Mouse (Mus musculus) embryonic facial prominence, embryonic 10.5 days (tissue): ENCODE data around the gene Myo6. TPM values are rescaled to one million over a fixed set of nuclear protein-coding genes. Genes with fewer than 3 reads are reported as not detected.

ENCODE experiments used
- polyA plus RNA-seq: library from polyadenylated mRNA; unstranded; fragments of >200 nt; fragmentation: Nextera tagmentation; extraction: Ambion mirVana; gene quantifications from 2 replicates; pipeline ENCODE4 v1.2.1, GENCODE M21; 2016

Gene Myo6
- polyA plus RNA-seq, 1 experiment from 2014 or later: 10.7 TPM

Other genes starting within 250 kb of the Myo6 start
- 2.9 and 3.3 TPM in 2 replicates for gene Filip1, start 152.2 kb upstream of the Myo6 start, polyA plus RNA-seq
- gene Senp6, start 98.1 kb upstream of the Myo6 start, polyA plus RNA-seq: 50.9 and 55.3 TPM in 2 replicates